Mouse (Mus musculus): ENCODE measurements at regions not wholly inside any gene's neighbourhood (a gene's known extent, or its start where the extent isn't known, plus 50 kb on each side); places are given as distances from the start of the nearest gene placed in this dataset.

DNA sequence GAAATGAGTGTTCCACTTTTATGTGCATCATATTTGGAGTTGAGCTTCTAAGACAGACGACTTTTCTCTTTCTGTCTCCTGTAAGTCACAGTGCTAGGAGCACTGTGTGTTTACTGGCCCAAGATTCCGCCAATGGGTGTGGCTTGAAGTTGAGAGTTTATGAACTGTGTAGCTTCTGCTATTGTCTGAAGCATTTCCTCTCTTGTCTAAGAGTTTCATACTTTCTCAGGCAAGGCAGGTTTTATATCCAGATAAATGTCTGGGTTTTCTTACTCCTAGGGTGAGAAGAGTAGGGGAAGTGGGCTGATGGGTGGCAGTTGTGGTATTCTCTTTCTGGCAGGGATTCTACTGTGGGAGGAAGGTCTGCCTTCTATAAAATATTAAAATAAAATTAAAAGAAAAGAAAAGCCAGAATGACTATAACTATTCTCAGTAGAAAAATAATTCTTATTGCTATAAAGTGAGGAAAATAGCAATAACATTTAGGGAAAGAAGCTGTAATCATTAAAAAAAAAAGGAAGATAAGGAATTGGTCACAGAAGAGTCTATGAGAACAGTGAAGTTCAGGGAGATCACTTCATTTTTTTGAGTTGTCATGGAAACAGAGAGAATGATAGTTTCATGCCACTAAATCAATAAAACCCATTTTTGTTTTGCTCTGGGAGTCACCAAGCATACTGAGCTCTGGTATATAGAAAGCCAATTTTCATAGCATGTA, 147.9 kb upstream of the Cdkn2b start:
- TF ChIP-seq CTCF (IDR thresholded peaks at IDR 0.05) (no peak), EP300 (IDR thresholded peaks at IDR 0.05) (no peak)
